Mouse (Mus musculus): Measurements from ENCODE around the gene Perp. TPM values are rescaled to one million over a fixed set of nuclear protein-coding genes. Genes with fewer than 3 reads are reported as not detected.

The Perp gene
- polyA plus RNA-seq, 1 experiment: 4.6 TPM

DNA sequence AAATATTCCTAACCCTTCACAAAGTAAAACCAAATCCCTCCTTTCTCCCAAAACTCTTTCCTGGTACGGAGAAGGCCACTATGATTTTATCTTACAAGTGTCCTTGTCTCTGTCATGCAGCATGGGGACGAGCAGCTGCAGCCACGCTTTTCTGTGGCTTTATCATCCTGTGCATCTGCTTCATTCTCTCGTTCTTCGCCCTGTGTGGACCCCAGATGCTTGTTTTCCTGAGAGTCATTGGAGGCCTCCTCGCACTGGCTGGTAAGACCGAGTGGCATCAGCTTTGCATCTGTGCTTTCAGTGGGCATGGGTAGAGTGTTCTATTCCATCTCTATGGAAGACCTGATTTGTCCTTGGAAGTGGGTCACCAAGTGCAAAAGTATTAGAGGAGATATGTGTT, 8.6 kb downstream of the Perp start:
- TF ChIP-seq POLR2A (IDR thresholded peaks at IDR 0.05; ENCODE audit: borderline replicate concordance, control insufficient read depth, low read depth, low read length): no peak
- no peak for TF ChIP-seq CTCF (IDR thresholded peaks at IDR 0.05; ENCODE audit: control insufficient read depth, insufficient read depth, low read length)
- H3K4me1 ChIP-seq (ENCODE audit: control insufficient read depth, insufficient read depth, low read length): no peaks in the 10 kb centered on the region
- 75% methylated on average over 7 of the region's 7 CpGs for WGBS

DNA sequence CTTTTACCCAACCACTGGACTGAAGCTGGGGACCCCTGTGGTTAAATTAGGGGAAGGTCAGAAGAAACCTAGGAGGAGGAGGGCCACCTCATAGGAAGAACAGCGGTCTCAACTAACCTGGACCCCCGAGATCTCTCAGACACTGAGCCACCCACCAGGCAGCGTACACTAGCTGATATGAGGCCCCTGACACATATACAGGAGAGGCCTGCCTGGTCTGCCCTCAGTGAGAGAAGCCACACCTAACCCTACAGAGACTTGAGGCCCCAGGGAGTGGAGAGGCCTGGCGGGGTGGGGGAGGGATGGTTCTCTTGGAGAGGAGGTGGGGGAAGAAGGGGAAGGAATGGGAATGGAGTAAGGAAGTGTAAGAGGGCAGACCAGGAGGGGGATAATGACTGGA, 12.4 kb downstream of the Perp start:
- Histone ChIP-seq H3K27ac (ENCODE audit: control insufficient read depth, insufficient read depth, low read depth, low read length, poor library complexity) (no peak overlapping the region), H3K4me3 (replicated peaks; ENCODE audit: control insufficient read depth, low read depth, low read length) (no peak overlapping the region), H3K4me1 (ENCODE audit: control insufficient read depth, insufficient read depth, low read length) (no peaks in the 10 kb centered on the region)
- TF ChIP-seq CTCF (IDR thresholded peaks at IDR 0.05; ENCODE audit: control insufficient read depth, insufficient read depth, low read length) (no peak), POLR2A (IDR thresholded peaks at IDR 0.05; ENCODE audit: borderline replicate concordance, control insufficient read depth, low read depth, low read length) (no peak)
- WGBS: 76% methylated on average over 4 of the region's 4 CpGs

More for the DNA sequence above, 8.6 kb downstream of the Perp start:
- Histone ChIP-seq H3K4me3 (replicated peaks; ENCODE audit: control insufficient read depth, low read depth, low read length) (no peak overlapping the region), H3K27ac (ENCODE audit: control insufficient read depth, insufficient read depth, low read depth, low read length, poor library complexity) (no peak overlapping the region)

DNA sequence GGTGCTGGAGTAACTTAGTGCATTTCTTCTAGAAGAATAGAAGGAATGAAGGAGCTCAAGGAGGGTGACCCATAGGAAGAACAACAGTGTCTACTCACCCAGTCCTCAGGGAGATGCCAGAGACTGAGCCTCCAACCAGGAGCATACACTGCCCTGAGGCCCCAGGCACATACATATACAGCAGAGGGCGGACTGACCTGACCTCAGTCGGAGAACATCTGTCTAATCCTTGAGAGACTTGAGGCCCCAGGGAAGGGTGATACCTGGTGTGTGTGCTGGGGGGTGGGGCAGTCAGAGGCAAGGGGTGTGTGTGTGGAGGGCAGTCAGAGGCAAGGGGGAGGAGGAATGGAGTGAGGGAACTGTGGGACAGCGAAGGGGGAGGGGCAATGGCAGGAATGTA, 14.8 kb downstream of the Perp start:
- H3K4me3 ChIP-seq (replicated peaks; ENCODE audit: control insufficient read depth, low read depth, low read length): no peak overlapping the region
- H3K4me1 ChIP-seq (ENCODE audit: control insufficient read depth, insufficient read depth, low read length): no peaks in the 10 kb centered on the region
- H3K27ac ChIP-seq (ENCODE audit: control insufficient read depth, insufficient read depth, low read depth, low read length, poor library complexity): no peak overlapping the region
- no peak for TF ChIP-seq CTCF (IDR thresholded peaks at IDR 0.05; ENCODE audit: control insufficient read depth, insufficient read depth, low read length)
- TF ChIP-seq POLR2A (IDR thresholded peaks at IDR 0.05; ENCODE audit: borderline replicate concordance, control insufficient read depth, low read depth, low read length): no peak
- WGBS: 80% methylated on average over 3 of the region's 3 CpGs

DNA sequence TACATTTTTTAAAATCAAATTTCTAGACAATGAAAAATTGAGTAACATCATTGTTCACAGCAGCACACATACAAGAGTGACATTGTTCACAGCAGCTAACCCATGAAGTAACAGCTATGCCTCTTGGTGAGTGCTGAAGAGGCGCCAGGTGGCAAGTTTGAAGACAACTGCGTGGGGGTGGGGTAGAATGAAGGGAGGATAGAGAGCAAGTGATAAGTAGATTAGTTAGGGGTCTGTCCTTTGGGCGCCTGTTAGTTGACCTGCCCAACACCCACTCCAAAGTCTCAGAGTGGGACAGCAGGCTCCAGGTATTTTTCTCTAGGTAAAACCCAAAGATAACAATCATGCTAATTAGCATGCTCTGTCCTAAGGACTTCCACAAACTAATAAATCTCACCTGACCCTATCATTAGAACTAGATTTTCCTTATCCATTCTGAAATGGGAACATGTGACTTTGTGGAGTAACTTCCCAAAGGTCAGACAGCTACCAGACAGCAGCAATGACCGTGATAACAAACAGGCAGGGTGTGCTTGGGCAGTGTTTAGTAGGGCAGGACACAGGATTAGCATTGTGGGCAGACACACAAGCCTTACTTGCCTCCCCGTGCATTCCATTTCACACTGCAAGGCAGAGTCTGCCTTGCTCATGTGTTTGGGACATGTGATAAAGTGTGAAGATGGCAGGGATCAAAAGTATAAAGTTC, 15.5 kb downstream of the Perp start:
- H3K4me3 ChIP-seq (replicated peaks; ENCODE audit: control insufficient read depth, low read depth, low read length): no peak overlapping the region
- TF ChIP-seq CTCF (IDR thresholded peaks at IDR 0.05; ENCODE audit: control insufficient read depth, insufficient read depth, low read length) (no peak), POLR2A (IDR thresholded peaks at IDR 0.05; ENCODE audit: borderline replicate concordance, control insufficient read depth, low read depth, low read length) (no peak)
- H3K4me1 ChIP-seq (ENCODE audit: control insufficient read depth, insufficient read depth, low read length): no peaks in the 10 kb centered on the region
- 75% methylated on average over 5 of the region's 5 CpGs for WGBS
- H3K27ac ChIP-seq (ENCODE audit: control insufficient read depth, insufficient read depth, low read depth, low read length, poor library complexity): no peak overlapping the region

DNA sequence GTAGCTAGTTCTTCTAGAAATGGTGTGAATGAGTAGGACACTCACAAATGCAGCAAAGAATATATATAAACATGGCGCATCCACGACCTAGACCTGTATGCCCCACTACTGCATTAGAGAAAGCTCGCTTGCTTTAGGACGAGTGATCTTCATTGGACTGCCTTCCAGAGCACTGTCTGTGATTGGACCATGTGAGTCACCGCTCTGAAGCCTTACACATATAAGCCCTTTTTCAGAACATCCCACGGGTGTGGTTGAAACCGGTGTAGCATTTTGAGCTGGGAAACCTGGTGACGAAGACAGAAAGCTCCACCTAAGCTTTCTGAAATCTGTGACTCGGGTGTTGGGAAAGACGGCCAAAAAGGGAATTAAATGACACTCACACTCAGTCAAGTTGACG, 16.0 kb downstream of the Perp start:
- no peak overlapping the region for H3K27ac ChIP-seq (ENCODE audit: control insufficient read depth, insufficient read depth, low read depth, low read length, poor library complexity)
- 76% methylated on average over 11 of the region's 11 CpGs for WGBS
- no peak overlapping the region for H3K4me3 ChIP-seq (replicated peaks; ENCODE audit: control insufficient read depth, low read depth, low read length)

DNA sequence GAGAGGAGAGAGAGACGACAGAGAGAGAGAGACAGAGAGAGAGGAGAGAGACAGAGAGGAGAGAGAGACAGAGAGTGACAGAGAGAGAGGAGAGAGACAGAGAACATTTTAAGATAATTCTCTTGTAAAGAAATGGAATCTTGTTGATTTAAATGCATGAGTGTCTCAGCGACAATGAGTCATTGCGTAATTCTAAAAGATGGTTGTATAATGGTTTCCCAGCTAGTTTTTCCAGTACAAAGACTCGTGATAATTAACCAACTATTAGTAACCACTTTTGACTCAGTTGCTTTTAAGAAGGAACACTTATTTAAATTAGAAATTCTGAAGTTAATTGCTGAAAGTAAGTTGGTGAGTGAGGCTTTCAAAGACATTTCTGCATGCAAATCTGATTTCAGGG, 16.6 kb downstream of the Perp start:
- TF ChIP-seq POLR2A (IDR thresholded peaks at IDR 0.05; ENCODE audit: borderline replicate concordance, control insufficient read depth, low read depth, low read length) (no peak), CTCF (IDR thresholded peaks at IDR 0.05; ENCODE audit: control insufficient read depth, insufficient read depth, low read length) (no peak)
- H3K4me3 ChIP-seq (replicated peaks; ENCODE audit: control insufficient read depth, low read depth, low read length): no peak overlapping the region
- no peaks in the 10 kb centered on the region for H3K4me1 ChIP-seq (ENCODE audit: control insufficient read depth, insufficient read depth, low read length)
- 64% methylated on average over 4 of the region's 4 CpGs for WGBS
- no peak overlapping the region for H3K27ac ChIP-seq (ENCODE audit: control insufficient read depth, insufficient read depth, low read depth, low read length, poor library complexity)

More for the DNA sequence above, 16.0 kb downstream of the Perp start:
- TF ChIP-seq POLR2A (IDR thresholded peaks at IDR 0.05; ENCODE audit: borderline replicate concordance, control insufficient read depth, low read depth, low read length) (no peak), CTCF (IDR thresholded peaks at IDR 0.05; ENCODE audit: control insufficient read depth, insufficient read depth, low read length) (no peak)
- H3K4me1 ChIP-seq (ENCODE audit: control insufficient read depth, insufficient read depth, low read length): no peaks in the 10 kb centered on the region

DNA sequence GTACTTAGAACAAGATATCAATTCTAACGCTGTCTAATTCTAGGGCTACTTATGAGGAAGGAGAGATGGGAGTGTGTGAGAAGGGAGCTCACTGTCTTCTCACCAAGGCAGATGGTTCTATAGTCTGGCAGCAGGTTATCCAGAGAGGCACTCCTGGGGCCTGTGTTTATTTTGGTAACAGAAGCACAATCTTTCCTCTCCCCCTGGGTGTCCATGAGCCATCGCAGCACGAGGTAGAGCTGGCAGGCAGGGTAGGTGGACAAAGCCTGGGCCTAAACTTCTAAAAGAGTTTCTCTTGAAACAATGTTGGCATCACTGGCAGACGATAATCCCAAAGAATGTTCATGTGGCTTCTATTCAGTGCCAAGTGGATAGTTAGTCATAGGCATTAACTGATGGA, 18.5 kb downstream of the Perp start:
- TF ChIP-seq CTCF (IDR thresholded peaks at IDR 0.05; ENCODE audit: control insufficient read depth, insufficient read depth, low read length) (no peak), POLR2A (IDR thresholded peaks at IDR 0.05; ENCODE audit: borderline replicate concordance, control insufficient read depth, low read depth, low read length) (no peak)
- 88% methylated on average over 4 of the region's 4 CpGs for WGBS
- no peak overlapping the region for H3K4me3 ChIP-seq (replicated peaks; ENCODE audit: control insufficient read depth, low read depth, low read length)
- no peaks in the 10 kb centered on the region for H3K4me1 ChIP-seq (ENCODE audit: control insufficient read depth, insufficient read depth, low read length)
- no peak overlapping the region for H3K27ac ChIP-seq (ENCODE audit: control insufficient read depth, insufficient read depth, low read depth, low read length, poor library complexity)

DNA sequence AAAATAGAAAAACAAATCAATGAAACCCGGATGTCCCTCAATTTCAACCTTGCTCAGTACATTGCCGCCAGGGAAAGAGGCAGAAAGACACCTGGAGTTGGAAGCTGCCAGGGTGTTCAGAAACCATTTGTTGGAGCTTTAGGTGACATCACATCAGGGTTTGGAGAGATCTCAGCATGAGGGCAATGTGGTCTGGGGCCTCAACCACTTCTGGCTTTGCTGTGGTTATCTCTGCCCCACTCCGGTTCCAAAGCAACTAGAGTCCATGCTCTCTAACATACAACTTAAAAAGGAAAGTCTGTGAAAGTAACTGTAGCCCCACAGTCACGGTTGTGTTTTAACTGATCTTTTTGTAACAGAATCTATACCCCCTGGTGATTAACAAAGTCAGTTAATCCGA, 19.9 kb downstream of the Perp start:
- no peaks in the 10 kb centered on the region for H3K4me1 ChIP-seq (ENCODE audit: control insufficient read depth, insufficient read depth, low read length)
- H3K27ac ChIP-seq (ENCODE audit: control insufficient read depth, insufficient read depth, low read depth, low read length, poor library complexity): no peak overlapping the region
- WGBS: 38% methylated on average over 5 of the region's 5 CpGs
- TF ChIP-seq POLR2A (IDR thresholded peaks at IDR 0.05; ENCODE audit: borderline replicate concordance, control insufficient read depth, low read depth, low read length) (no peak), CTCF (IDR thresholded peaks at IDR 0.05; ENCODE audit: control insufficient read depth, insufficient read depth, low read length) (no peak)
- H3K4me3 ChIP-seq (replicated peaks; ENCODE audit: control insufficient read depth, low read depth, low read length): no peak overlapping the region

DNA sequence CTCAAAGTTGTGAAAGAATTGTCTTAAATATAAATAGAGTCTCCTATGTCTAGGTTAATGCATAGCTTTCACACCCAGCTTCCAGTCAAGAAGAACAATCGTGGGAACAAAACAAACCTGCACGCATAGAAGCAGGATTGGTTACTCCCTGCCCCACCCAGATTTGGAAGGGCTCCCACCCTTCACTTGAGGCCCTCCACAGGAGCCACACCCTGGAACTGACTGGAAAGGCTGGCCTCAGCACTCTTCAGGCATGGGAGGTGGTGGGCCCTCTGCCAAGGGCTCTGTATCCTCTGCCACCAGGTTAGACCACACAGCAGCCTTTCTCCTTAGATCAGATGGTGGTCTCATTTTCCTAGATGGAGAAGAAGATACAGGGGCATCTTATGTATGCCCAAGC, 26.2 kb downstream of the Perp start:
- no peak for TF ChIP-seq CTCF (IDR thresholded peaks at IDR 0.05; ENCODE audit: control insufficient read depth, insufficient read depth, low read length)
- no peak for TF ChIP-seq POLR2A (IDR thresholded peaks at IDR 0.05; ENCODE audit: borderline replicate concordance, control insufficient read depth, low read depth, low read length)
- no peaks in the 10 kb centered on the region for H3K4me1 ChIP-seq (ENCODE audit: control insufficient read depth, insufficient read depth, low read length)
- whole genome bisulfite sequencing: 52% methylated on average over 2 of the region's 2 CpGs
- no peak overlapping the region for H3K4me3 ChIP-seq (replicated peaks; ENCODE audit: control insufficient read depth, low read depth, low read length)
- no peak overlapping the region for H3K27ac ChIP-seq (ENCODE audit: control insufficient read depth, insufficient read depth, low read depth, low read length, poor library complexity)

All from bone marrow, adult 2 months (tissue).